Mouse (Mus musculus): ENCODE measurements around the gene Adgrl2.
A peak's percentile ranks its signal among the peaks of the same experiment; 100 is the strongest.

The Adgrl2 gene

GRCm38 (mm10) chr3:148990531-148991003, at the start of gene Adgrl2:
Gene Adgrl2 (minus strand): TSS chr3:148990555.
- DNase-seq (ENCODE audit: low spot score) = no peak

DNA sequence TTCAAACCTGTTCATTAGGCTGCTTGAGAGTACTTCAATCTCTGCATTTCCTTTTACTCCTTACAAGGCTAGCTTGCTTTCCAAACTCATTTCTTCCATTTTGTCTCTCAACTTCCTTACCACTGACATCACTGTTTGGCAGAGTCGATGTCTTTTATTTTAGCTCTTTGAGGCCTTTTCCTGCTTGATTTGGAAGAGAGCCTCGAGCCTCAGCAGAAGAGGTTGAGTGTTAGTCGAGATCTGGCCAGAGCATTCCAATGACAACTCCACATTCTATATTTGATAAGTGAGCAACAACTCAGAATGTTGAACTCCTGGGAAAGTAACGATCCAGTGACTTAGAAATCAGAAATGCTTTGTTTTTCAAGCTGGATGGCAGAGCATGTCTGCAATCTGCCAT, 48.4 kb upstream of the Adgrl2 start:
- no peak for DNase-seq (ENCODE audit: low spot score)

DNA sequence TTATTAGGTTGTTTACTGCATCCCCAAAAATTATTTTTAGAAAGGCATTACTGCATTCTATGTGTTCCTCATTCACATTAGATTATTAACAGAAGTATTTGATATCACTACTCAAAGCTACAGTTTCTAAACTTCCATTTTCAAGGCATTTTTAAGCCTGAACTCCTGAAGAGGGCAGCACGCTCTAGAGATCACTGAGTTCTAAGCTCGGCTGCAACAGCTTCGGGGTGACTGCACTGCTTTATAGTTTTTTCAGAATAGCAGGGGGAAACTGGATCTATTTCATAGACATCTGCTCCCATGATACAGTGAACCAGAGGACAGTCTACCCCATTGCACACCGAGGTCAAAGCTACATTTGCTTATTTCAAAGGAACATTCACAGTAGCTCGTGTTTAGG, 29.6 kb upstream of the Adgrl2 start:
- DNase-seq (ENCODE audit: low spot score) = no peak

DNA sequence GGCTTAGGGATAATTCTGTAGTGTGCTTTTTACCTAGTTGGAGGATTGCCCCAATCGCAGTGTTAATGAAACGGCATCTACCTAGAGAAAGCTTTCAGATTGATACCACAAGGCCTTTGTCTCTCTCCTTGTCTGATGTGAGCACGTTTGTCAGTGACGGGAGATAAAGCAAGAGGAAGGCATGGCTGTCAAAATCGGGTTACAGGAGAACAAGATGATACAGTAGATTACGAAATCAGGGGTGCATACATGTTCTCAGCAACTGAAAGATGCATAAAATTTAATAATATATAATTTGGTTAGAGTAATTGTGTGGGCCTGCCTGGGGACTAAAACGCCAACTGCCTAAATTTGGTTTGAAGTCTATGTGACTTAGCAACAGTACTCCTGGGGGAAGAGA, 19.0 kb upstream of the Adgrl2 start:
- DNase-seq (ENCODE audit: low spot score) = no peak

GRCm38 (mm10) chr3:149008634-149009023, 18.3 kb upstream of the Adgrl2 start:
- no peak for DNase-seq (ENCODE audit: low spot score)

GRCm38 (mm10) chr3:149007860-149008633, 17.7 kb upstream of the Adgrl2 start:
- DNase-seq (ENCODE audit: low spot score) = no peak

GRCm38 (mm10) chr3:149001364-149001763, 11.0 kb upstream of the Adgrl2 start:
- no peak for DNase-seq (ENCODE audit: low spot score)

DNA sequence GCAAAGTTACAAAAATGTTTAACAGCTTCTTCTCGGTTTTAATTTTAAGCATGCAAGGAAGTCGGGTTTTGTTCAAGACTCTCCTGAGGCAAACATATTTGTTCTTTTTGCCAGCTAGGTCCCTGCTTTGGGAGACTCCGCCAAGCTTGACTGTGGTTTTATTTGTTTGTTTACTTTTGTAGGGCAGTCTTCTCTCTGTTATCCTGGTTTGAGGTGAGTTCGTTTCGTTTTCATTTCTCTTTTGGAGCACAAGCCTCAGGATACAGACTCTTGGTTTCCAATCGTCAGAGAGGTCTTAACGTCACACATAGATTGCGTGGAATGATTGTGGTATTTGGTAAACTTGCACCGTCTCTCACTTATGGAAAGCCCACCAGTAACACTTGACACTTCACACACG, 8.3 kb upstream of the Adgrl2 start:
- DNase-seq (ENCODE audit: low spot score) = no peak

DNA sequence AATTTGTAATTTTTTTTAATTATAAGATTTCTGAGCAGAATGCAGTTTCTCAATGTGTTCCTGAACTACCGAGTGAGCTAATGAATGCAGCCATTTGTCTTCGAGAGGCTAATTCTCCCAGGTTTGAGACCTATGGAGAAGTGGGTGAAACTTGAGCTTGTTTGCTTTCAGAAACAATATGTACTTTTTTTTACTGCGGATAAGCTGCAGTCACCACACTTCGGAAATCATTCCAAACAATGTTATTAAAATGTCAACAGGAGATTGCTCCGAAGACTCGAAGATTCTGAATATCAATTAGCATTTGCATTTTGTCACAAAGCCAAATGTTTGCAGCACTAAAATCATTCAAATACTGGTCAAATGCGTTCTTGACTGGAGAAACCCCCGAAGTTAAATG, 701 bp upstream of the Adgrl2 start:
- no peak for DNase-seq (ENCODE audit: low spot score)

- DNase-seq (ENCODE audit: low spot score) = peak; percentile 56
These were observed 381 bp downstream of the Adgrl2 start for GRCm38 (mm10) chr3:148989818-148990530.

DNA sequence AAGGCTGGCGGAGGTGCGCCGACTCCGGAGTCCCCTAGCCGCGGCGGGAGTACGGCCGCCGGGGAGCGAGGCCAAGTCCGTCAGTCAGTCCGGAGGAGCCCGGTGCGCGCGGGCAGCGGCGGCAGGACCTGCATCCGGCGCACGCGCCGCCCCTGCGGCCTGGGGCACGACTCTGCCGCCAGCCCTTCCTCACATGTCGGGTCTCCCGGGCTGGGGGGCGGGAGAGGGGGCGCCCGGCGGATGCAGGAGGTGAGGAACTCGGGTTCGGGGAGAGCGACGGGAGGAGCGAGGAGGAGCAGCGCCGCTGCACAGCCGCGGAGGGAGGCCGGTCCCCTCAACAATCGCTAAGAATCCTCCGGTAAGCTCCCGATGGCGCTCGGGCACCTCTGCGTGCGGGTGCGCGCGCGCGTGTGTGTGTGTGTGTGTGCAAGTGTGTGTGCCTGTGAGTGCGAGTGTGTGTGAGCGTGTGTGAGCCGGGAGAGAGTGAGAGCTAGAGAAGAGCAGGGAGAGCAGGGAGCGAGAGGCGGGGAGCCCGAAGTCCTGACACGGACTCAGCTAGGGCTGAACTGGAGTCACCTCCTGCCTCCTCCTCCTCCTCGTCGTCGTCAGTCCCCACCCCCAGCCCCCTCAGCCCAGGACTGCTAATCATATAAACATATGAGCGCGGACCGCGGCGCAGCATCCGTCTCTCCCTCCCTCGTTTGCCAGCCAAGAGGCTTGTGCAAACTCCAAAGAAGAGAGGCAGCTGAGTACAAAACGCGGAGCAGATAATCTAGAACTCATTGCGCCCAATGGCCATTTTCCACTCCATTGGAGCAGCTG, 1.1 kb downstream of the Adgrl2 start:
- DNase-seq (ENCODE audit: low spot score) = peak; percentile 84

GRCm38 (mm10) chr3:148988293-148988995, 1.9 kb downstream of the Adgrl2 start:
- no peak for DNase-seq (ENCODE audit: low spot score)

GRCm38 (mm10) chr3:148987591-148988292, 2.6 kb downstream of the Adgrl2 start:
- DNase-seq (ENCODE audit: low spot score) = peak; percentile 73

DNA sequence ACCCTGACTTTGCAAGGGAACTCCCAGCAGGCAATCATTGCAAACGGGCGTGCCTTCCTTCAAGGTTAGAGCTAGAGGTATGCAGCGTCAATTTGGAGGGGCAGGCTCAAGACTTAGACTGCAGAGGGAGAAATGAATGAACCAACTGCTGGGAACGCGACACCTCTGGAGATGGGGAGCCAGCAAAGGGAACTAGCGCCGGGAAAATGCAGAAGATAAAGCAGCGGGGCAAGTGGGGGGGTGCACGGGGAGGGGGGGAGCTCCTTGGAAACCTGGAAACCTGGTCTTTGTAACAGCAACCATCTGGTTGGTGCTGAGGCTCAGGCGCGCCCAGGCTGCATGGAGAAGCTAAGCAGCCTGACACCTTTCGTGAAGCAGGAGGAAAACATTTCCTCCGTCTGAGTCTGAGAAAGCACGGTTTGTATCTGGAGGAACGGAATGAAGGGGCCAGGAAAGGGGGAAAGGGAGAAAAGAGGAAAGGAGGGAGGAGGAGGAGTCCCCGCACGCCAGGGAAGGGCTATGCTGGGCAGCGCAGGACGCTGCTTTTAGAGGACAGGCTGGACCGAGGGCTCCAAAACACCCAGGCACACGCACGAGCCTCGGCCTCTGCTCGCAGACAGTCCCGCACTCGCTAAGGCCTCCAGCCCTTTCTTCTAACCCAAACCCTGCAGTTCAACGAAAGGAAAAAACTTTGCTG, 3.3 kb downstream of the Adgrl2 start:
- DNase-seq (ENCODE audit: low spot score) = no peak

DNA sequence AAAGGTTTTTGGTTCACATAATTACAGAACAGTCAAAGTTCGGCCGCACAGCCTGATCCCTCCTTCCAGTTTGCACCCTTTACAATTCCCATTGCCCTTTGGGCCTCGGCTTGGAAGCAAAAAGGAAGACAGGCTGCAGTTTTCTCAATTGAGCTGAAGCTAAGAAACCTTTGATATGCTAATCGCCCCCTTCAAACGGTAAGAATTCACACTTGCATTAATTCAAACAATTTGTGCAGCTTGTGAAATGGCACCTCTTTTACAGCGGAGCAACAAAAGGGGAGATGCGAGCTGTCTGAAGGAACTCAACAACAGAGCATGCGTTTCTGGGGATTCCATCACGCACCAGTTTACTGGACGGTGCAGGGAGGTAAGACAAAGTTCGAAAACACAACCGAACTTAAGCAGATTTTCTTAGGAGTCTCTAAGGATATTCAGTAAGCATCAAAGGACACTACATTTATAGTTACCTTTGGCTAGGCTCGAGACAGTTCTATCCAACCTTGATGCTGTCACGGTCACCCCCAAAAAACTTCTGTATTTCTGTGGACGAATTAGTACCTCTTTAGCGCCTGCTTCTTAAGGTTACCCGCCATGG, 4.0 kb downstream of the Adgrl2 start:
- DNase-seq (ENCODE audit: low spot score) = no peak

DNA sequence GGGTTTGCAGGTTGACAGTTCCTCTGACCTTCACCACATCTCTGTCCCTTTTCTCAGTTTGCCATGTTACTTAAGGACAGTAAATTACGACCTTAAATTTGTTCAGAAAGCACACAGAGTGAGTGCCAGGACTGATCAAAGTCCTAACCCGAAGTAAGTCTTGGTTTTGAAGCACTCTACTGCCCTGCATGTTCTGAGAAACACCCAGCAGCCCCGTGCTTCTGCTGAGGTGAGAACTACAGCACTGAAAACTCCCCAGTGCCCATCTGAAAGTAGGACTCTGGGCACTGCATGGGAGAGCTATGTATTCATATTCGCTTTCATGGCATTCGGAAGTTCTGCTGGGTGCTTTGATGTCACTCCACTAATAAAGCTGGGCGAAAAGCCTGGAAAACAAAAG, 6.0 kb downstream of the Adgrl2 start:
- DNase-seq (ENCODE audit: low spot score) = no peak

- no peak for DNase-seq (ENCODE audit: low spot score)
These were observed 8.0 kb downstream of the Adgrl2 start for GRCm38 (mm10) chr3:148982370-148982769.

GRCm38 (mm10) chr3:148981776-148982175, 8.6 kb downstream of the Adgrl2 start:
- DNase-seq (ENCODE audit: low spot score) = no peak

DNA sequence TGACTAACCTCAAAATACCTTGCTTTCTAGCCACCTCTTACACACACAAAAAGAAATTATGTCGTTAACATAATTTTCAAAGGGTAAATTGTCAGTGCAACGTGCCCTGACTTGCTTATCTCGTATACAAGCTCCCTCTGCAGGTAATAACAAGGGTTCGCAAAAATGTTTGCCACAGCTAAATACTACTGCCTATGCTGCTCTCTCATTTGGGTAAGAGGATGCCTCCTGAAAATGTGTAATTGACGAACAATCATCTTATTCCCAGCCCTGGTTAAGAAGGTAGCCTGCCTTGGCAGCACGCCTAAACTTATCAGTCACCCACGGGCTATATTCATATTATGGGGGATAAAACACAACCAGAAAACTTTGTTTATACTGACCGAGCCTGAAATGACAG, 11.8 kb downstream of the Adgrl2 start:
- no peak for DNase-seq (ENCODE audit: low spot score)

DNA sequence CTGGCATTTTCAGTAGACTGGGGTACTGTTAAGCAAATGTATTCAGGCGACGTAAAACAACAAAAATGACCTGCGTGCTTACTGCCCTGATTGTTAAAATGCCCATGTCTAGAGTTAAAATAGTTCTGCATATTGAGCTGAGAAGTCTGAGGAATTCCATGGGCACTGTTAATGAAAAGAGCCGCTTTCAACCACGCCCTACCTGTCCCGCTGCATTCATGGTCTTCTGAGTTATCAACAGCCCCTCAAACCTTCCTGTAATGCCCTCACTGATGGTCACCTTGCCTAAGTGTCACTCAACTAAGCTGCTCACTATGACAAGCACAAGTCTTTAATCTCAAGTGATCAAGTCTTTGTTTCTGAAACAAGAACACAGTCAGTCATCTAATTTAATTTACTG, 12.5 kb downstream of the Adgrl2 start:
- DNase-seq (ENCODE audit: low spot score) = no peak

Measured in ovary, adult 18-20 months (tissue).